Comparison of ENCODE assay signal across 11 mouse cellular contexts in genomic region chr4:63745271-63745670, GRCm38 (mm10). TPM values are rescaled to one million over a fixed set of nuclear protein-coding genes. Genes with fewer than 3 reads are reported as not detected.
DNase-seq lines count a peak whose midpoint lies in the region; ATAC-seq and TF ChIP-seq lines count a peak whose summit lies in the region.
"Had no signal": no experiment of that assay in that cellular context is flagged by ENCODE, and none has a peak within 500 bp of the region (broad histone marks: within the 10 kb centered on the region; RNA-seq: fewer than 3 reads in every experiment).

No protein-coding gene starts in this region.

- H3K4me1 ChIP-seq in lung, postnatal 0 days (ENCODE audit: insufficient read depth, low read depth, low read length), result peaks cover 15% of the 10 kb centered on the region; the same call in 1 of the 2 replicates

- H3K27me3 ChIP-seq in lung, postnatal 0 days (replicated peaks; ENCODE audit: insufficient read depth, low read length), result no peaks in the 10 kb centered on the region
- H3K27me3 ChIP-seq: liver, embryonic 15.5 days; neural tube, embryonic 13.5 days had no signal

- no peak overlapping the region for H3K9ac ChIP-seq in lung, postnatal 0 days (replicated peaks; ENCODE audit: low read depth)
- H3K9ac ChIP-seq: liver, embryonic 15.5 days; neural tube, embryonic 13.5 days had no signal

- no peaks in the 10 kb centered on the region for H3K36me3 ChIP-seq in lung, postnatal 0 days (ENCODE audit: insufficient read depth, low read length)
- H3K36me3 ChIP-seq: liver, embryonic 15.5 days; neural tube, embryonic 13.5 days had no signal

- H3K4me3 ChIP-seq in lung, postnatal 0 days (ENCODE audit: low read depth, low read length), result 0 out of 2 replicates have a peak overlapping the region, but pooled peaks have one; percentile 12
- H3K4me3 ChIP-seq: liver, embryonic 15.5 days; neural tube, embryonic 13.5 days had no signal

- peak overlapping the region; percentile 71 for H3K27ac ChIP-seq in lung, postnatal 0 days (ENCODE audit: low read length)
- H3K27ac ChIP-seq: liver, embryonic 15.5 days; neural tube, embryonic 13.5 days had no signal

- DNase-seq in kidney, adult 8-10 months, result peak; percentile 65 to 73
- peak; percentile 91 for DNase-seq in lung, postnatal 0 days (ENCODE audit: low spot score)
- DNase-seq in frontal cortex, postnatal 10 days (ENCODE audit: low spot score in 2 of 2), result no peak
- no peak for DNase-seq in thymus, postnatal 14 days
- no peak for DNase-seq in natural killer cell, adult 2 months (ENCODE audit: low spot score in 2 of 2)
- DNase-seq in ovary, postnatal 36 days (ENCODE audit: low spot score), result no peak

- no peak for TF ChIP-seq CTCF in lung, postnatal 0 days (IDR thresholded peaks at IDR 0.05)

- peak overlapping the region; percentile 47 for H3K4me2 ChIP-seq in lung, postnatal 0 days (replicated peaks; ENCODE audit: low read depth, low read length)
- H3K4me2 ChIP-seq: neural tube, embryonic 13.5 days had no signal

- WGBS in lung, postnatal 0 days, result 23% methylated on average over 6 of the region's 6 CpGs

- TF ChIP-seq EP300 in lung, postnatal 0 days (IDR thresholded peaks at IDR 0.05), result peak; percentile 61

- no peaks in the 10 kb centered on the region for H3K9me3 ChIP-seq in lung, postnatal 0 days (ENCODE audit: low read length)
- H3K9me3 ChIP-seq: liver, embryonic 15.5 days; neural tube, embryonic 13.5 days had no signal

- ATAC-seq in CD4-positive, CD25-positive, alpha-beta regulatory T cell, adult 4 months, result peak; percentile 83
- ATAC-seq in granulocyte monocyte progenitor cell, adult 5-6 weeks (replicated peaks; ENCODE audit: poor library complexity, severe bottlenecking), result peak; percentile 80
- peak; percentile 67 for ATAC-seq in lung, postnatal 0 days

RNA-seq across cellular contexts. Expression of gene Tnfsf15, which starts 0.4 kb away (rescaled TPM):
- under 1 TPM; 0.18 to 0.38 TPM for polyA plus RNA-seq in CD4-positive, CD25-positive, alpha-beta regulatory T cell, adult 4 months (2017; shearing (Covaris generic))
- 0.26 and 1.2 TPM in 2 replicates for total RNA-seq in granulocyte monocyte progenitor cell, adult 5-6 weeks (2014; fragmentation: Nextera tagmentation)
- total RNA-seq in granulocyte monocyte progenitor cell, adult 5-6 weeks (2017), result 0.88 TPM in 1 of 2 replicates, not detected in the other
- polyA plus RNA-seq in lung, postnatal 0 days (2015; fragmentation: Nextera tagmentation; extraction: Ambion mirVana), result 1.0 and 1.4 TPM in 2 replicates
- total RNA-seq: MEL had no signal
- polyA plus RNA-seq: neural tube, embryonic 13.5 days had no signal

Comparison
In these comparisons a context has a peak if more than half of its experiments do, and no peak if none do; other contexts are left out.
1. DNase-seq: peak in kidney, adult 8-10 months (2 of 2) and lung, postnatal 0 days (single experiment); none in frontal cortex, postnatal 10 days (0 of 2), thymus, postnatal 14 days (single experiment), natural killer cell, adult 2 months (0 of 2) and ovary, postnatal 36 days (single experiment).
2. Peak in every context shown above with its lines, with median percentiles within 50 percentile points of each other: ATAC-seq.